Comparison of ENCODE assay signal across 12 mouse cellular contexts in the genomic region with DNA sequence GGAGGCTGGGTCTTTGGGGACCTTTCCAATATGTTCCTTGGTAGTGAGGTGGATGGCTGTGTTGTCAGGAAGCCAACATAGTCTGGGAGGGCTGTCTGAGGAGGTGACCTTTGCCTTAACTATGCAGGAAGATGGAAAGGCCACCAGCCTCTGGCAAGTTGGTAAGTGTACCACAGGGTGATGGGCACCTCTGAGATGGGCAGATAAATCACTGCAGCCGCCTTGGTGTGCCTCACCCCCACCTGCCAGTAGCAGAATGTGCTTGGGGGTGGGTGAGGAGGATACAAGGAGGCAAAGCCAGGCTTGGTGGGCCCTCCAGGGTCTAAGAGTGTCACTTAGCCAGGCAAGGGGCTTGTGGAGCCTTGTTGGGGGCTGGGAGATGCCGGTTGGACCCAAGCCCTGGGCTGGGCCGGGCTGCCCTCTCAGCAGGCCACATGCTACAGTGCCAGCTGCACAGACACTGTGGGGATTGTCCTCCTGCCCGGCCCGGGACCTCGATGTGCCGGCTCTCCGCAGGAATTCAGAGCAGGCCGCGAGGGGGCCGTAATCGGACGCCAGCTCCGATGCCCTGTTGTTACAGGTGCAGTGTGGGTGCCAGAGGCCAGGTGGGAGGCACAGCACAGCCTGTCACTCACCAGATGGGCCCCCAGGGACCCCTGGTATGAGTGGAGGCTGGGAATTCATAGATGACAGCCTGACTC.
A peak's percentile ranks its signal among the peaks of the same experiment; 100 is the strongest.
DNase-seq lines count a peak whose midpoint lies in the region; ATAC-seq and TF ChIP-seq lines count a peak whose summit lies in the region.
"Had no signal": no experiment of that assay in that cellular context is flagged by ENCODE, and none has a peak within 500 bp of the region (broad histone marks: within the 10 kb centered on the region; RNA-seq: fewer than 3 reads in every experiment).

No protein-coding gene starts in this region.

- no peak for TF ChIP-seq CTCF in brain, embryonic 14.5 days (IDR thresholded peaks at IDR 0.05; ENCODE audit: borderline replicate concordance, extremely low read depth, insufficient read depth, insufficient read length)

- DNase-seq in hindbrain, embryonic 11.5 days (ENCODE audit: low spot score): no peak
- peak; percentile 13 for DNase-seq in brain, embryonic 14.5 days (ENCODE audit: low read depth)
- peak; percentile 52 to 69 for DNase-seq in cerebellum, postnatal 10 days
- DNase-seq in limb, embryonic 10.5 days (ENCODE audit: low spot score): no peak
- no peak for DNase-seq in embryo, embryonic 10 days (ENCODE audit: low spot score)
- DNase-seq in adrenal gland, postnatal 36 days: no peak

- no peaks in the 10 kb centered on the region for H3K36me3 ChIP-seq in hindbrain, embryonic 16.5 days (ENCODE audit: control insufficient read depth, insufficient read depth, low read length)
- no peaks in the 10 kb centered on the region for H3K36me3 ChIP-seq in hindbrain, embryonic 11.5 days (ENCODE audit: control insufficient read depth, insufficient read depth, low read length)
- no peaks in the 10 kb centered on the region for H3K36me3 ChIP-seq in limb, embryonic 10.5 days
- H3K36me3 ChIP-seq: midbrain, embryonic 12.5 days; stomach, embryonic 15.5 days had no signal

- no peak for TF ChIP-seq POLR2A in brain, embryonic 14.5 days (IDR thresholded peaks at IDR 0.05; ENCODE audit: borderline replicate concordance, extremely low read depth, insufficient read depth, insufficient read length, poor library complexity, severe bottlenecking)

- H3K9me3 ChIP-seq in hindbrain, embryonic 16.5 days (ENCODE audit: control insufficient read depth, low read length): no peaks in the 10 kb centered on the region
- H3K9me3 ChIP-seq in hindbrain, embryonic 11.5 days (ENCODE audit: control insufficient read depth, low read length): no peaks in the 10 kb centered on the region
- H3K9me3 ChIP-seq in limb, embryonic 10.5 days (replicated peaks): no peaks in the 10 kb centered on the region
- H3K9me3 ChIP-seq: midbrain, embryonic 12.5 days; stomach, embryonic 15.5 days had no signal

- H3K4me1 ChIP-seq in hindbrain, embryonic 16.5 days (ENCODE audit: control insufficient read depth, insufficient read depth, low read depth, low read length): no peaks in the 10 kb centered on the region
- H3K4me1 ChIP-seq in hindbrain, embryonic 11.5 days (replicated peaks; ENCODE audit: control insufficient read depth, insufficient read depth, low read length): no peaks in the 10 kb centered on the region; the same call in 1 of the 2 replicates
- H3K4me1 ChIP-seq in limb, embryonic 10.5 days: peaks cover 59% of the 10 kb centered on the region

- H3K27ac ChIP-seq in hindbrain, embryonic 16.5 days (ENCODE audit: low read depth, low read length): no peak overlapping the region
- H3K27ac ChIP-seq in hindbrain, embryonic 11.5 days (ENCODE audit: low read depth, low read length): no peak overlapping the region
- peak overlapping the region; percentile 66; the same call in 1 of the 2 replicates for H3K27ac ChIP-seq in limb, embryonic 10.5 days
- H3K27ac ChIP-seq: midbrain, embryonic 12.5 days; stomach, embryonic 15.5 days had no signal

- no peak overlapping the region for H3K9ac ChIP-seq in hindbrain, embryonic 16.5 days (ENCODE audit: low read depth, low read length)
- no peak overlapping the region for H3K9ac ChIP-seq in hindbrain, embryonic 11.5 days (ENCODE audit: low read depth, low read length)
- H3K9ac ChIP-seq: midbrain, embryonic 12.5 days; stomach, embryonic 15.5 days had no signal

- no peaks in the 10 kb centered on the region for H3K27me3 ChIP-seq in hindbrain, embryonic 16.5 days (replicated peaks; ENCODE audit: control insufficient read depth, insufficient read depth, low read length)
- no peaks in the 10 kb centered on the region; the same call in 1 of the 2 replicates for H3K27me3 ChIP-seq in hindbrain, embryonic 11.5 days (ENCODE audit: control insufficient read depth, insufficient read depth, low read length)
- H3K27me3 ChIP-seq in limb, embryonic 10.5 days (ENCODE audit: low read depth, poor library complexity, severe bottlenecking): 0 out of 2 replicates have a peak, but pooled peaks cover 3% of the 10 kb centered on the region
- H3K27me3 ChIP-seq: midbrain, embryonic 12.5 days; stomach, embryonic 15.5 days had no signal

- H3K4me2 ChIP-seq in hindbrain, embryonic 16.5 days (ENCODE audit: low read length): no peak overlapping the region
- no peak overlapping the region for H3K4me2 ChIP-seq in hindbrain, embryonic 11.5 days (replicated peaks; ENCODE audit: low read depth, low read length)
- H3K4me2 ChIP-seq: heart, embryonic 11.5 days; midbrain, embryonic 12.5 days; stomach, embryonic 15.5 days had no signal

- peak; percentile 74; the same call in 1 of the 2 replicates for ATAC-seq in hindbrain, embryonic 16.5 days
- ATAC-seq in hindbrain, embryonic 11.5 days (ENCODE audit: low FRiP score): no peak
- no peak for ATAC-seq in megakaryocyte-erythroid progenitor cell, adult 5-6 weeks (replicated peaks; ENCODE audit: low FRiP score, low TSS enrichment, poor library complexity, severe bottlenecking)
- ATAC-seq: forebrain, embryonic 16.5 days had no signal

- 60% methylated on average over 14 of the region's 14 CpGs for WGBS in hindbrain, embryonic 16.5 days
- WGBS in hindbrain, embryonic 11.5 days: 66% methylated on average over 14 of the region's 14 CpGs
- 86% methylated on average over 14 of the region's 14 CpGs for WGBS in limb, embryonic 10.5 days

- no peak overlapping the region for H3K4me3 ChIP-seq in hindbrain, embryonic 16.5 days (ENCODE audit: low read length)
- H3K4me3 ChIP-seq in hindbrain, embryonic 11.5 days (ENCODE audit: low read depth, low read length): no peak overlapping the region
- no peak overlapping the region for H3K4me3 ChIP-seq in limb, embryonic 10.5 days
- H3K4me3 ChIP-seq: midbrain, embryonic 12.5 days; stomach, embryonic 15.5 days had no signal

Comparison
In these comparisons a context has a peak if more than half of its experiments do, and no peak if none do; other contexts are left out.
1. DNase-seq: peak in brain, embryonic 14.5 days (single experiment) and cerebellum, postnatal 10 days (2 of 2); none in hindbrain, embryonic 11.5 days (single experiment), limb, embryonic 10.5 days (single experiment), embryo, embryonic 10 days (single experiment) and adrenal gland, postnatal 36 days (0 of 2).